Mouse (Mus musculus) heart, embryonic 13.5 days (tissue): ENCODE measurements around the gene Apoe. TPM values are rescaled to one million over a fixed set of nuclear protein-coding genes. Genes with fewer than 3 reads are reported as not detected.

Experiments
- ATAC-seq: fragments of 200-750 bp; cut with Nextera tagmentation; 2 replicates; pipeline ENCODE4 v1.8.0; 2017; ENCODE audit warnings: moderate TSS enrichment; ENCODE audit not compliant: insufficient number of reproducible peaks, low FRiP score, low TSS enrichment; ENCODE audit errors: extremely low read depth
- H3K27ac ChIP-seq: fragments of 300-500 bp; sonication (generic); replicated peaks from 2 replicates; pipeline ENCODE4 v1.5.1; 2015; ENCODE audit warnings: moderate library complexity, mild to moderate bottlenecking, inconsistent platforms
- H3K27me3 ChIP-seq: fragments of 300-500 bp; sonication (generic); replicated peaks from 2 replicates; pipeline ENCODE4 v1.6.1; 2015; ENCODE audit warnings: mild to moderate bottlenecking, inconsistent platforms
- H3K36me3 ChIP-seq: fragments of 300-500 bp; sonication (generic); 2 replicates; pipeline ENCODE4 v1.6.1; 2015; ENCODE audit warnings: mild to moderate bottlenecking, inconsistent platforms
- H3K4me1 ChIP-seq: fragments of 300-500 bp; sonication (generic); 2 replicates; pipeline ENCODE4 v1.6.1; 2015; ENCODE audit warnings: inconsistent platforms
- H3K4me2 ChIP-seq: fragments of 300-500 bp; sonication (generic); 2 replicates; pipeline ENCODE4 v1.6.1; 2015; ENCODE audit warnings: inconsistent platforms, mild to moderate bottlenecking, moderate library complexity
- H3K4me3 ChIP-seq: fragments of 300-500 bp; sonication (generic); 2 replicates; pipeline ENCODE4 v1.5.1; 2015; ENCODE audit warnings: moderate library complexity, mild to moderate bottlenecking, inconsistent platforms
- H3K9ac ChIP-seq: fragments of 300-500 bp; sonication (generic); 2 replicates; pipeline ENCODE4 v1.6.1; 2015; ENCODE audit warnings: inconsistent platforms, mild to moderate bottlenecking, moderate library complexity
- H3K9me3 ChIP-seq: fragments of 300-500 bp; sonication (generic); 2 replicates; pipeline ENCODE4 v1.6.1; 2016; ENCODE audit warnings: inconsistent platforms
- WGBS: fragments of 180-500 bp; shearing (Covaris S2); methylation state at CpG from one replicate; pipeline ENCODE4 v1.1.7; 2015; ENCODE audit warnings: mixed read lengths; 5-methylcytosine and 5-hydroxymethylcytosine counted together
- polyA plus RNA-seq: library from polyadenylated mRNA; unstranded; fragments of >200 nt; fragmentation: Nextera tagmentation; extraction: Ambion mirVana; gene quantifications from 2 replicates; pipeline ENCODE4 v1.2.1, GENCODE M21; 2015

Apoe gene
- 480 and 561 TPM in 2 replicates for polyA plus RNA-seq

GRCm38 (mm10) chr7:19698907-19699826 is at the start of gene Apoe:
Apoe (minus strand) TSS chr7:19699188.
- Histone ChIP-seq H3K9me3 (no peaks in the 10 kb centered on the region), H3K27me3 (no peaks in the 10 kb centered on the region), H3K4me2 (peak within 1 kb of the TSS; percentile 75), H3K9ac (peak within 1 kb of the TSS; percentile 80), H3K4me3 (peak within 1 kb of the TSS; percentile 55), H3K27ac (peak within 1 kb of the TSS; percentile 69), H3K4me1 (peaks cover 62% of the 10 kb centered on the region), H3K36me3 (peaks cover 45% of the 10 kb centered on the region)
- ATAC-seq = peak; percentile 45; the same call in 1 of the 2 replicates
- 2% methylated on average over 20 of the region's 20 CpGs for WGBS

- Histone ChIP-seq H3K9ac (peak overlapping the region; percentile 96), H3K4me1 (peaks cover 66% of the 10 kb centered on the region), H3K9me3 (no peaks in the 10 kb centered on the region), H3K36me3 (peaks cover 14% of the 10 kb centered on the region), H3K27me3 (no peaks in the 10 kb centered on the region), H3K27ac (peak overlapping the region; percentile 93), H3K4me2 (peak overlapping the region; percentile 91), H3K4me3 (peak overlapping the region; percentile 84)
- 6% methylated on average over 25 of the region's 25 CpGs for WGBS
- ATAC-seq = no peak
Observed at GRCm38 (mm10) chr7:19747420-19748218, 48.6 kb upstream of the Apoe start.

- WGBS = 19% methylated on average over 6 of the region's 6 CpGs
- H3K27me3 ChIP-seq = no peaks in the 10 kb centered on the region
- no peak for ATAC-seq
- H3K9me3 ChIP-seq = no peaks in the 10 kb centered on the region
- peak overlapping the region; percentile 84 for H3K4me3 ChIP-seq
- peaks cover 19% of the 10 kb centered on the region for H3K36me3 ChIP-seq
- peak overlapping the region; percentile 93 for H3K27ac ChIP-seq
- peak overlapping the region; percentile 91 for H3K4me2 ChIP-seq
- H3K9ac ChIP-seq = peak overlapping the region; percentile 96
- H3K4me1 ChIP-seq = peaks cover 74% of the 10 kb centered on the region
Observed at GRCm38 (mm10) chr7:19746426-19747201, 47.6 kb upstream of the Apoe start.

- no peak overlapping the region for H3K4me3 ChIP-seq
- no peak for ATAC-seq
- no peaks in the 10 kb centered on the region for H3K27me3 ChIP-seq
- peaks cover 77% of the 10 kb centered on the region for H3K4me1 ChIP-seq
- no peaks in the 10 kb centered on the region for H3K9me3 ChIP-seq
- H3K9ac ChIP-seq = peak overlapping the region; percentile 50; the same call in 1 of the 2 replicates
- peaks cover 25% of the 10 kb centered on the region for H3K36me3 ChIP-seq
- WGBS = 59% methylated on average over 8 of the region's 10 CpGs
- peak overlapping the region; percentile 91; the same call in 1 of the 2 replicates for H3K4me2 ChIP-seq
- H3K27ac ChIP-seq = peak overlapping the region; percentile 84
Observed at GRCm38 (mm10) chr7:19745971-19746370, 47.0 kb upstream of the Apoe start.

- H3K9ac ChIP-seq = peak overlapping the region; percentile 73
- H3K27ac ChIP-seq = peak overlapping the region; percentile 84
- peaks cover 4% of the 10 kb centered on the region; the same call in 1 of the 2 replicates for H3K9me3 ChIP-seq
- peak overlapping the region; percentile 8; the same call in 1 of the 2 replicates for H3K4me3 ChIP-seq
- H3K4me1 ChIP-seq = peaks cover 75% of the 10 kb centered on the region
- peak overlapping the region; percentile 91 for H3K4me2 ChIP-seq
- H3K36me3 ChIP-seq = peaks cover 37% of the 10 kb centered on the region
- ATAC-seq = no peak; the same call in 1 of the 2 replicates
- H3K27me3 ChIP-seq = no peaks in the 10 kb centered on the region
- 25% methylated on average over 14 of the region's 14 CpGs for WGBS
Observed at GRCm38 (mm10) chr7:19744590-19745385, 45.8 kb upstream of the Apoe start.

- WGBS = 74% methylated on average over 6 of the region's 6 CpGs
- Histone ChIP-seq H3K36me3 (peaks cover 47% of the 10 kb centered on the region), H3K4me2 (no peak overlapping the region), H3K27ac (peak overlapping the region; percentile 84; the same call in 1 of the 2 replicates), H3K9ac (no peak overlapping the region), H3K9me3 (peaks cover 4% of the 10 kb centered on the region; the same call in 1 of the 2 replicates), H3K27me3 (no peaks in the 10 kb centered on the region), H3K4me3 (no peak overlapping the region), H3K4me1 (peaks cover 75% of the 10 kb centered on the region)
- ATAC-seq = no peak
Observed at GRCm38 (mm10) chr7:19743791-19744190, 44.8 kb upstream of the Apoe start.

- 48% methylated on average over 5 of the region's 5 CpGs for WGBS
- H3K27ac ChIP-seq = no peak overlapping the region
- no peak overlapping the region for H3K9ac ChIP-seq
- H3K4me2 ChIP-seq = no peak overlapping the region
- H3K27me3 ChIP-seq = no peaks in the 10 kb centered on the region
- ATAC-seq = no peak
- H3K9me3 ChIP-seq = peaks cover 4% of the 10 kb centered on the region; the same call in 1 of the 2 replicates
- H3K36me3 ChIP-seq = peaks cover 57% of the 10 kb centered on the region
- peaks cover 66% of the 10 kb centered on the region for H3K4me1 ChIP-seq
- no peak overlapping the region for H3K4me3 ChIP-seq
Observed at GRCm38 (mm10) chr7:19742468-19742867, 43.5 kb upstream of the Apoe start.

GRCm38 (mm10) chr7:19741329-19742031 is 42.5 kb upstream of the Apoe start:
- peak overlapping the region; percentile 33; the same call in 1 of the 2 replicates for H3K9ac ChIP-seq
- 25% methylated on average over 8 of the region's 8 CpGs for WGBS
- H3K27me3 ChIP-seq = no peaks in the 10 kb centered on the region
- peaks cover 4% of the 10 kb centered on the region; the same call in 1 of the 2 replicates for H3K9me3 ChIP-seq
- peak overlapping the region; percentile 50; the same call in 1 of the 2 replicates for H3K27ac ChIP-seq
- no peak overlapping the region for H3K4me3 ChIP-seq
- no peak overlapping the region for H3K4me2 ChIP-seq
- peaks cover 61% of the 10 kb centered on the region for H3K4me1 ChIP-seq
- H3K36me3 ChIP-seq = peaks cover 67% of the 10 kb centered on the region
- no peak for ATAC-seq

GRCm38 (mm10) chr7:19740269-19740668 is 41.3 kb upstream of the Apoe start:
- Histone ChIP-seq H3K4me1 (peaks cover 49% of the 10 kb centered on the region), H3K27ac (no peak overlapping the region), H3K9me3 (peaks cover 4% of the 10 kb centered on the region; the same call in 1 of the 2 replicates), H3K36me3 (peaks cover 76% of the 10 kb centered on the region), H3K27me3 (no peaks in the 10 kb centered on the region), H3K9ac (no peak overlapping the region), H3K4me3 (no peak overlapping the region), H3K4me2 (no peak overlapping the region)
- ATAC-seq = no peak
- WGBS = 78% methylated on average over 11 of the region's 11 CpGs
